Mouse (Mus musculus) MEL (cell line): ENCODE data around the gene Cyp4f17. TPM values are rescaled to one million over a fixed set of nuclear protein-coding genes. Genes with fewer than 3 reads are reported as not detected.
A peak's percentile ranks its signal among the peaks of the same experiment; 100 is the strongest.
"Not testable (repeated sequence)": the region's sequence is repeated elsewhere in the genome, so short reads cannot be mapped to it uniquely, and the experiment has no call there.

ENCODE experiments used
- DNase-seq: peaks from one replicate; pipeline ENCODE4 v3.0.0; 2011; ENCODE audit warnings: low read depth, low spot score
- H3K27ac ChIP-seq: 2 replicates; pipeline ENCODE4 v1.5.1; 2012; ENCODE audit warnings: low read depth, mild to moderate bottlenecking, control low read depth, low read length, moderate library complexity; ENCODE audit not compliant: control insufficient read depth
- H3K27me3 ChIP-seq, 2 experiments: fragments of 150-350 bp in 1 of 2; sonication (generic) in 1 of 2; 2 replicates each; pipeline ENCODE4 v1.6.1; 2012; ENCODE audit warnings: low read length in 2 of 2, mild to moderate bottlenecking in 2 of 2, improper control_type of control experiment in 1 of 2, moderate library complexity in 1 of 2; ENCODE audit not compliant: insufficient read depth in 2 of 2, control insufficient read depth in 1 of 2
- H3K36me3 ChIP-seq, 2 experiments: 2 replicates each; pipeline ENCODE4 v1.6.1; 2012 to 2014; ENCODE audit warnings: low read length in 2 of 2, improper control_type of control experiment in 1 of 2, inconsistent platforms in 1 of 2, mild to moderate bottlenecking in 1 of 2; ENCODE audit not compliant: insufficient read depth in 2 of 2, control insufficient read depth in 1 of 2
- H3K4me1 ChIP-seq, 2 experiments: fragments of 150-350 bp in 1 of 2; sonication (generic) in 1 of 2; 2 replicates each; pipeline ENCODE4 v1.6.1; 2012; ENCODE audit warnings: low read length in 2 of 2, improper control_type of control experiment in 1 of 2, mild to moderate bottlenecking in 1 of 2; ENCODE audit not compliant: insufficient read depth in 2 of 2, control insufficient read depth in 1 of 2
- H3K4me3 ChIP-seq, 2 experiments: fragments of 150-350 bp in 1 of 2; sonication (generic) in 1 of 2; 2 replicates each; pipeline ENCODE4 v1.5.1; 2012; ENCODE audit warnings: low read depth in 2 of 2, low read length in 2 of 2, mild to moderate bottlenecking in 2 of 2, moderate library complexity in 2 of 2, control low read depth in 1 of 2, improper control_type of control experiment in 1 of 2; ENCODE audit not compliant: control insufficient read depth in 1 of 2, insufficient read depth in 1 of 2
- H3K79me2 ChIP-seq: 2 replicates; pipeline ENCODE4 v1.6.1; 2012; ENCODE audit warnings: mild to moderate bottlenecking, low read length, moderate library complexity; ENCODE audit not compliant: control insufficient read depth, poor library complexity, insufficient read depth
- H3K9ac ChIP-seq: 2 replicates; pipeline ENCODE4 v1.6.1; 2012; ENCODE audit warnings: low read depth, mild to moderate bottlenecking, control low read depth, low read length, moderate library complexity; ENCODE audit not compliant: control insufficient read depth, poor library complexity, severe bottlenecking
- H3K9me3 ChIP-seq: fragments of 150-350 bp; sonication (generic); replicated peaks from 2 replicates; pipeline ENCODE4 v1.6.1; 2012; ENCODE audit warnings: mild to moderate bottlenecking, low read length, improper control_type of control experiment, moderate library complexity; ENCODE audit not compliant: insufficient read depth
- BHLHE40 ChIP-seq: IDR thresholded peaks from 2 replicates; pipeline ENCODE4 v1.6.1; 2012; ENCODE audit warnings: low read depth, mild to moderate bottlenecking, inconsistent platforms, low read length, improper control_type of control experiment, borderline replicate concordance
- CHD2 ChIP-seq: IDR thresholded peaks from 2 replicates; pipeline ENCODE4 v1.6.1; 2011; ENCODE audit warnings: low read length, improper control_type of control experiment
- CTCF ChIP-seq, 3 experiments: IDR thresholded peaks in 2 of 3; conservative IDR thresholded peaks in 1 of 3; 2 replicates each; pipeline ENCODE4 v1.5.1; 2011 to 2012; ENCODE audit warnings: low read length in 3 of 3, low read depth in 2 of 3, mild to moderate bottlenecking in 2 of 3, improper control_type of control experiment in 1 of 3, inconsistent platforms in 1 of 3, mixed read lengths in 1 of 3, moderate library complexity in 1 of 3; ENCODE audit not compliant: control insufficient read depth in 1 of 3, insufficient read depth in 1 of 3, poor library complexity in 1 of 3, severe bottlenecking in 1 of 3
- ELF1 ChIP-seq: IDR thresholded peaks from 2 replicates; pipeline ENCODE4 v1.6.1; 2014; ENCODE audit warnings: low read depth, mild to moderate bottlenecking, inconsistent platforms, low read length, improper control_type of control experiment, moderate library complexity
- ETS1 ChIP-seq: IDR thresholded peaks from 2 replicates; pipeline ENCODE4 v1.6.1; 2012; ENCODE audit warnings: low read depth, mild to moderate bottlenecking, inconsistent platforms, low read length, improper control_type of control experiment, moderate library complexity
- GABPA ChIP-seq: IDR thresholded peaks from 2 replicates; pipeline ENCODE4 v1.6.1; 2012; ENCODE audit warnings: low read depth, mild to moderate bottlenecking, inconsistent platforms, low read length, improper control_type of control experiment, moderate library complexity
- JUND ChIP-seq: IDR thresholded peaks from 2 replicates; pipeline ENCODE4 v1.6.1; 2011; ENCODE audit warnings: low read depth, mild to moderate bottlenecking, improper control_type of control experiment, low read length
- KAT2A ChIP-seq: conservative IDR thresholded peaks from 2 replicates; pipeline ENCODE4 v1.6.1; 2012; ENCODE audit warnings: low read depth, low read length, improper control_type of control experiment, inconsistent platforms
- MAZ ChIP-seq: IDR thresholded peaks from 2 replicates; pipeline ENCODE4 v1.6.1; 2012; ENCODE audit warnings: low read depth, mild to moderate bottlenecking, inconsistent platforms, low read length, improper control_type of control experiment
- MXI1 ChIP-seq: IDR thresholded peaks from 2 replicates; pipeline ENCODE4 v1.6.1; 2011; ENCODE audit warnings: mild to moderate bottlenecking, low read depth, low read length, improper control_type of control experiment
- MYC ChIP-seq: IDR thresholded peaks from 2 replicates; pipeline ENCODE4 v1.6.1; 2011; ENCODE audit warnings: low read depth, mild to moderate bottlenecking, low read length, improper control_type of control experiment, moderate library complexity
- NRF1 ChIP-seq: IDR thresholded peaks from 2 replicates; pipeline ENCODE4 v1.6.1; 2014; ENCODE audit warnings: low read depth, mild to moderate bottlenecking, inconsistent platforms, low read length, improper control_type of control experiment, moderate library complexity; ENCODE audit not compliant: poor library complexity, insufficient read depth, severe bottlenecking
- POLR2A ChIP-seq, 2 experiments: IDR thresholded peaks; 2 replicates each; pipeline ENCODE4 v1.6.1; 2011 to 2012; ENCODE audit warnings: low read length in 2 of 2, mild to moderate bottlenecking in 2 of 2, control low read depth in 1 of 2, improper control_type of control experiment in 1 of 2, low read depth in 1 of 2, moderate library complexity in 1 of 2; ENCODE audit not compliant: control insufficient read depth in 1 of 2, insufficient read depth in 1 of 2, poor library complexity in 1 of 2
- POLR2AphosphoS5 ChIP-seq: IDR thresholded peaks from 2 replicates; pipeline ENCODE4 v1.6.1; 2012; ENCODE audit warnings: low read depth, borderline replicate concordance, mild to moderate bottlenecking, inconsistent platforms, low read length, moderate library complexity, mixed read lengths
- RAD21 ChIP-seq: IDR thresholded peaks from 2 replicates; pipeline ENCODE4 v1.6.1; 2011; ENCODE audit warnings: mild to moderate bottlenecking, low read depth, low read length, improper control_type of control experiment
- SIN3A ChIP-seq: IDR thresholded peaks from 2 replicates; pipeline ENCODE4 v1.6.1; 2012; ENCODE audit warnings: low read length, improper control_type of control experiment, inconsistent platforms
- SMC3 ChIP-seq: IDR thresholded peaks from 2 replicates; pipeline ENCODE4 v1.6.1; 2011; ENCODE audit warnings: low read depth, low read length, improper control_type of control experiment
- TBP ChIP-seq: IDR thresholded peaks from 2 replicates; pipeline ENCODE4 v1.8.0; 2011; ENCODE audit warnings: low read depth, low read length, improper control_type of control experiment
- USF2 ChIP-seq, 2 experiments: IDR thresholded peaks; 2 replicates each; pipeline ENCODE4 v1.6.1; 2011 to 2012; ENCODE audit warnings: improper control_type of control experiment in 2 of 2, low read length in 2 of 2, borderline replicate concordance in 1 of 2, inconsistent platforms in 1 of 2, low read depth in 1 of 2, mild to moderate bottlenecking in 1 of 2; ENCODE audit not compliant: insufficient read depth in 1 of 2
- ZC3H11A ChIP-seq: IDR thresholded peaks from 2 replicates; pipeline ENCODE4 v1.6.1; 2012; ENCODE audit warnings: low read depth, mild to moderate bottlenecking, inconsistent platforms, low read length, improper control_type of control experiment
- ZKSCAN1 ChIP-seq: IDR thresholded peaks from 2 replicates; pipeline ENCODE4 v1.6.1; 2012; ENCODE audit warnings: low read depth, mild to moderate bottlenecking, inconsistent platforms, low read length, improper control_type of control experiment, moderate library complexity
- ZNF384 ChIP-seq: IDR thresholded peaks from 2 replicates; pipeline ENCODE4 v1.6.1; 2012; ENCODE audit warnings: low read depth, mild to moderate bottlenecking, inconsistent platforms, low read length, improper control_type of control experiment
- polyA plus RNA-seq, 2 experiments: library from polyadenylated mRNA; stranded (reverse) in 1 of 2; unstranded in 1 of 2; fragments of >175 nt in 1 of 2; fragments of >200 nt in 1 of 2; gene quantifications; 2 replicates each; pipeline versions ENCODE4 v1.2.1 to v1.2.4; 2012; ENCODE audit warnings: low replicate concordance in 2 of 2, low read depth in 1 of 2; ENCODE audit not compliant: insufficient read length in 2 of 2, insufficient read depth in 1 of 2, missing spikeins in 1 of 2
- total RNA-seq: library from RNA; depleted of rRNA; stranded (reverse); fragments of 300-350 nt; gene quantifications from 2 replicates; pipeline ENCODE4 v1.2.3, GENCODE M21; 2012

Gene Cyp4f17
- total and polyA plus RNA-seq, 3 experiments: 0.42 to 1.8 TPM; not detected in 1

DNA sequence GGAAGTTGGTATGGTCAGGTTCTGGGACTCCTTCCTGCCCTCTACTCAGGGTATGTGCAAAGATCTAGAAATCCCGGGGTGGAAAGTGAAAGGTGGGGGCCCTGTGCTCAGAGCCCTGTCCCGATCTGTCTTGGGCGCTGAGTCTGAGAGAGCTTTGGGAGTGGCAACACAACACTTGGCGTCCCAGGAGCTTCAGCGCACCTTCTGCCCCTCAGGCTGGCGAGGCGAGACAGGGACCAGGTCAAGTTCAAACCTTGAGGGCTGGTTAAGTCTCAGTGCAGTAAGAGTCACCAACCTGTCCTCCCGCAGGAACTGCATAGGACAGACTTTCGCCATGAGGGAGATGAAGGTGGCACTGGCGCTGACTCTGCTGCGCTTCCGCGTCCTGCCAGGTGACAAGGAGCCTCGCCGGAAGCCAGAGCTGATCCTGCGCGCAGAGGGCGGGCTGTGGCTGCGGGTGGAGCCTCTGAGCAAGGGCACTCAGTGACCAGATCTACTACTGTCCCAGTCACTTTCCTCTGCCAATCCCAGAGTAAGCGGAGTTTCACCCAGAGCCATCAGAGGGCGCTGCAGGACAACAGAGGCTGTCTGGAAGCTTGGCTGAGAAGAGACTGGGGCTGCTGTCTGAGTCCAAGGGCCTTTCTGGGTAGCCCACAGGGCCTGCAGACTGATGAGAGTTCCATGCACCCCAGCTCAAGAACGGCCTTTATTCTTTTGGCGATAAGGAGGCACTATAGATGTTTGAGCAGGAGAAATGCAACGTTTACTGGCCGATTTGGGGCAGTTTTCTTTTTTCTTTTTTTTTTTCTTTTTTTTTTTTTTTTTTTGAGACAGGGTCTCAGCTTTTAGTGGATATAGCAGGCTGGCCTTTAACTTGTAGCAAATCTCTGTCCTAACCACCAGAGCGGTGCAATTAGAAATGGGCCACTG lies 22.8 kb downstream of the Cyp4f17 start:
- H3K27ac ChIP-seq: no peak overlapping the region
- no peaks in the 10 kb centered on the region for H3K79me2 ChIP-seq
- H3K4me1 ChIP-seq: no peaks in the 10 kb centered on the region
- H3K27me3 ChIP-seq: no peaks in the 10 kb centered on the region; a peak in 1 of 4 replicates
- no peaks in the 10 kb centered on the region for H3K9me3 ChIP-seq
- H3K36me3 ChIP-seq: no peaks in the 10 kb centered on the region
- peak; percentile 78 for DNase-seq
- peak; percentile 84 to 90 (median 87) for TF ChIP-seq CTCF (IDR thresholded peaks at IDR 0.05 in 2 of 3, conservative IDR thresholded peaks at IDR 0.05 in 1 of 3; ENCODE audit: control insufficient read depth in 1 of 3, insufficient read depth in 1 of 3, low read depth in 2 of 3, low read length in 3 of 3, poor library complexity in 1 of 3, severe bottlenecking in 1 of 3)
- no peak for TF ChIP-seq GABPA
- peak; percentile 45; the same call in 1 of the 2 replicates for TF ChIP-seq ZC3H11A
- peak; percentile 84 for TF ChIP-seq RAD21
- no peak for TF ChIP-seq MXI1
- TF ChIP-seq SMC3: peak; percentile 73
- peak; percentile 18; the same call in 1 of the 2 replicates for TF ChIP-seq ZNF384
- TF ChIP-seq, all 39 proteins: peak for 5
- Histone ChIP-seq H3K9ac (no peak overlapping the region), H3K4me3 (no peak overlapping the region)

- not testable (repeated sequence) for H3K27ac ChIP-seq, H3K4me3 ChIP-seq, H3K4me1 ChIP-seq
These were observed 26.5 kb downstream of the Cyp4f17 start for GRCm38 (mm10) chr17:32532356-32532755.

GRCm38 (mm10) chr17:32534068-32534467 lies 28.2 kb downstream of the Cyp4f17 start:
- Histone ChIP-seq H3K4me3 (no peak overlapping the region), H3K79me2 (no peaks in the 10 kb centered on the region)
- TF ChIP-seq POLR2AphosphoS5 (no peak), USF2 (IDR thresholded peaks at IDR 0.05; ENCODE audit: borderline replicate concordance in 1 of 2, insufficient read depth in 1 of 2, low read depth in 1 of 2, low read length in 2 of 2) (no peak), TBP (no peak), ZKSCAN1 (no peak), KAT2A (no peak), SIN3A (no peak), NRF1 (no peak), POLR2A (IDR thresholded peaks at IDR 0.05; ENCODE audit: control insufficient read depth in 1 of 2, insufficient read depth in 1 of 2, low read depth in 1 of 2, low read length in 2 of 2, poor library complexity in 1 of 2) (no peak), MYC (no peak), CHD2 (no peak), MAZ (no peak), JUND (no peak), BHLHE40 (no peak), ELF1 (no peak), ETS1 (no peak)
- TF ChIP-seq, all 39 proteins: peak for 0
- DNase-seq: no peak
- H3K27ac ChIP-seq: no peak overlapping the region
- 0 out of 4 replicates have a peak, but pooled peaks cover 0 to 2% of the 10 kb centered on the region in 2 experiments for H3K36me3 ChIP-seq
- peaks cover 0 to 2% of the 10 kb centered on the region in 2 experiments; a peak in 2 of 4 replicates for H3K27me3 ChIP-seq
- H3K9ac ChIP-seq: no peak overlapping the region
- 0 out of 4 replicates have a peak, but pooled peaks cover 0 to 8% of the 10 kb centered on the region in 2 experiments for H3K4me1 ChIP-seq
- H3K9me3 ChIP-seq: no peaks in the 10 kb centered on the region

More at GRCm38 (mm10) chr17:32532356-32532755, 26.5 kb downstream of the Cyp4f17 start:
- not testable (repeated sequence) for H3K9ac ChIP-seq, H3K9me3 ChIP-seq, H3K79me2 ChIP-seq, H3K27me3 ChIP-seq, DNase-seq, H3K36me3 ChIP-seq
